Mouse (Mus musculus): ENCODE results near the gene Epo. TPM values are rescaled to one million over a fixed set of nuclear protein-coding genes. Genes with fewer than 3 reads are reported as not detected.
A peak's percentile ranks its signal among the peaks of the same experiment; 100 is the strongest.

Epo gene
- total and polyA plus RNA-seq, 3 experiments: not detected

GRCm38 (mm10) chr5:137569665-137570064, 36.6 kb upstream of the Epo start, which contains the start of gene Tfr2:
Tfr2 (plus strand) TSS chr5:137569840.
- Histone ChIP-seq H3K36me3 (replicated peaks in 1 of 2; ENCODE audit: control insufficient read depth in 1 of 2, insufficient read depth in 1 of 2, low read length in 1 of 2) (no peaks in the 10 kb centered on the region), H3K27ac (ENCODE audit: insufficient read depth, low read depth) (no peak within 1 kb of the TSS), H3K4me3 (replicated peaks in 1 of 3; ENCODE audit: low read depth in 2 of 3, low read length in 2 of 3, poor library complexity in 1 of 3) (peak within 1 kb of the TSS; percentile 1 to 45 (median 29)), H3K4me2 (ENCODE audit: insufficient read depth, low read depth, poor library complexity, severe bottlenecking) (peak within 1 kb of the TSS; percentile 70), H3K27me3 (replicated peaks) (peaks cover 10% of the 10 kb centered on the region), H3K9ac (ENCODE audit: insufficient read depth, low read depth) (no peak within 1 kb of the TSS), H3K9me3 (replicated peaks; ENCODE audit: low read length) (no peaks in the 10 kb centered on the region), H3K4me1 (ENCODE audit: control insufficient read depth in 1 of 2, insufficient read depth in 2 of 2) (peaks cover 2 to 26% of the 10 kb centered on the region in 2 experiments), H3K79me2 (replicated peaks; ENCODE audit: control insufficient read depth, extremely low read depth, insufficient read depth, poor library complexity, severe bottlenecking) (no peaks in the 10 kb centered on the region)
- peak; percentile 80 for DNase-seq (ENCODE audit: extremely low read depth)
- dilution Hi-C loops (cut with MboI; ENCODE audit: extremely low pct_ligation_motif_present, extremely low pct_unique_long_range_greater_than_20kb, low sequenced_read_pairs) (no loop called here), in situ Hi-C loops (cut with MboI; ENCODE audit: low pct_ligation_motif_present, low pct_unique_long_range_greater_than_20kb, low sequenced_read_pairs) (loop anchor here (5.0 kb wide), 1 partner anchor 37 kb away; the partner anchor contains the start of genes Epo and Gnb2)
- TF ChIP-seq POLR2A (IDR thresholded peaks at IDR 0.05; ENCODE audit: low read depth, low read length): peak; percentile 49
- TF ChIP-seq MEF2A (IDR thresholded peaks at IDR 0.05; ENCODE audit: borderline replicate concordance, low read depth, low read length): no peak
- TF ChIP-seq BHLHE40 (IDR thresholded peaks at IDR 0.05; ENCODE audit: low read depth, low read length): no peak
- TF ChIP-seq ZNF384 (IDR thresholded peaks at IDR 0.05; ENCODE audit: low read depth, low read length): no peak
- 0 out of 2 replicates have a peak, but pooled peaks have one; percentile 44 for TF ChIP-seq NELFE (IDR thresholded peaks at IDR 0.05; ENCODE audit: low read depth, low read length)
- TF ChIP-seq TCF12 (IDR thresholded peaks at IDR 0.05; ENCODE audit: low read depth, low read length): peak; percentile 17; the same call in 1 of the 2 replicates
- no peak for TF ChIP-seq JUND (conservative IDR thresholded peaks at IDR 0.05; ENCODE audit: low read depth, low read length)
- no peak for TF ChIP-seq ZKSCAN1 (IDR thresholded peaks at IDR 0.05; ENCODE audit: borderline replicate concordance, low read depth, low read length)
- 0 out of 2 replicates have a peak, but pooled peaks have one; percentile 44 for TF ChIP-seq MAX (IDR thresholded peaks at IDR 0.05; ENCODE audit: low read length)

GRCm38 (mm10) chr5:137569031-137569430, 36.0 kb upstream of the Epo start:
- in situ Hi-C loops (cut with MboI; ENCODE audit: low pct_ligation_motif_present, low pct_unique_long_range_greater_than_20kb, low sequenced_read_pairs): loop anchor here (5.0 kb wide), 1 partner anchor 37 kb away; the partner anchor contains the start of genes Epo and Gnb2
- Histone ChIP-seq H3K4me1 (ENCODE audit: control insufficient read depth in 1 of 2, insufficient read depth in 2 of 2) (peaks cover 2 to 26% of the 10 kb centered on the region in 2 experiments), H3K27ac (ENCODE audit: insufficient read depth, low read depth) (no peak overlapping the region), H3K4me3 (replicated peaks in 1 of 3; ENCODE audit: low read depth in 2 of 3, low read length in 2 of 3, poor library complexity in 1 of 3) (peak overlapping the region; percentile 1 to 45 (median 29)), H3K4me2 (ENCODE audit: insufficient read depth, low read depth, poor library complexity, severe bottlenecking) (peak overlapping the region; percentile 70), H3K9ac (ENCODE audit: insufficient read depth, low read depth) (no peak overlapping the region), H3K36me3 (replicated peaks in 1 of 2; ENCODE audit: control insufficient read depth in 1 of 2, insufficient read depth in 1 of 2, low read length in 1 of 2) (no peaks in the 10 kb centered on the region), H3K79me2 (replicated peaks; ENCODE audit: control insufficient read depth, extremely low read depth, insufficient read depth, poor library complexity, severe bottlenecking) (no peaks in the 10 kb centered on the region), H3K27me3 (replicated peaks) (peaks cover 6% of the 10 kb centered on the region), H3K9me3 (replicated peaks; ENCODE audit: low read length) (no peaks in the 10 kb centered on the region)
- peak; percentile 54 for DNase-seq (ENCODE audit: extremely low read depth)
- dilution Hi-C loops (cut with MboI; ENCODE audit: extremely low pct_ligation_motif_present, extremely low pct_unique_long_range_greater_than_20kb, low sequenced_read_pairs): no loop called here
- TF ChIP-seq RAD21 (IDR thresholded peaks at IDR 0.05; ENCODE audit: low read depth, low read length) (no peak), ZC3H11A (IDR thresholded peaks at IDR 0.05; ENCODE audit: low read depth, low read length) (no peak), CTCF (conservative IDR thresholded peaks at IDR 0.05 in 1 of 2, IDR thresholded peaks at IDR 0.05 in 1 of 2; ENCODE audit: low read depth in 2 of 2, low read length in 2 of 2) (no peak), NELFE (IDR thresholded peaks at IDR 0.05; ENCODE audit: low read depth, low read length) (no peak), ZMIZ1 (IDR thresholded peaks at IDR 0.05; ENCODE audit: low read depth, low read length) (no peak), POLR2AphosphoS2 (IDR thresholded peaks at IDR 0.05; ENCODE audit: low read depth, low read length) (no peak), TCF12 (IDR thresholded peaks at IDR 0.05; ENCODE audit: low read depth, low read length) (no peak), KAT2A (IDR thresholded peaks at IDR 0.05; ENCODE audit: insufficient replicate concordance, low read length) (no peak), MAZ (IDR thresholded peaks at IDR 0.05; ENCODE audit: low read depth, low read length) (no peak), MAX (IDR thresholded peaks at IDR 0.05; ENCODE audit: low read length) (no peak), NRF1 (IDR thresholded peaks at IDR 0.05; ENCODE audit: low read depth, low read length) (no peak), USF2 (conservative IDR thresholded peaks at IDR 0.05; ENCODE audit: low read depth, low read length) (no peak), MAFK (IDR thresholded peaks at IDR 0.05; ENCODE audit: insufficient replicate concordance, low read length) (no peak), CHD1 (IDR thresholded peaks at IDR 0.05; ENCODE audit: low read depth, low read length) (no peak)
